Mouse (Mus musculus) kidney, adult 9 months (tissue): Measurements from ENCODE around the gene Wdr66.

Experiments used
- DNase-seq: peaks from one replicate; pipeline ENCODE4 v3.0.0; 2022

The Wdr66 gene

GRCm38 (mm10) chr5:123272927-123273326, 21.0 kb downstream of the Wdr66 start:
- no peak for DNase-seq

DNA sequence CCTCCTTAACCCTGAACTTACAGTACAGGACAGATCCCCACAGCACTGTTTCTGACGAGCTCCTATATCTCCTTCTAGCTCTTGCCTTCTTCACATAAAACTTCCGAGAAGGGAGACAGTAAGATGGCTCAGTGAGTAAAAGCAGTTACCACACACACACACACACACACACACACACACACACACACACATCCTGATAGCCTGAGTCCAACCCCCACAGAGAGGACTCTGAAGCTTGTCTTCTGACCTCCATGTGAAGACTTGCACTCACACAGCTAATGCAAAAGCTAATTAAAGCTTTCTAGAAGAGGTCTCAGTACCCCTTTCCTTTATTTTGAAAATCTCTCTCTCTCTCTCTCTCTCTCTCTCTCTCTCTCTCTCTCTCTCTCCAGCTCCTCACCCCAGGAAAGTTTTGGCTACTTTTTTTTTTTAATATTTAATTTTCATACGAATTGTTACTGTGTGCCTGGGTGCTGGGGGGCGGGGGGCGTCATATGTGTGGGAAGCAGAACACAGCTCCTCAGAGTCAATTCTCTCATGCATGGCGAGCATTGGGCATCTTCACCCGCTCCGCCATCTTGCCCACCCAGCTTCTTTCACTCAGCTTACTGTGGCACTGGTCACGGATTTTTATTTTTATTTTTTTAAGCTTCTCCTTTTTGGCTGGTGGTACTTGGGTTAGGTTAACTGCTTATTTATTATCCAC, 24.9 kb downstream of the Wdr66 start:
- DNase-seq: no peak

DNA sequence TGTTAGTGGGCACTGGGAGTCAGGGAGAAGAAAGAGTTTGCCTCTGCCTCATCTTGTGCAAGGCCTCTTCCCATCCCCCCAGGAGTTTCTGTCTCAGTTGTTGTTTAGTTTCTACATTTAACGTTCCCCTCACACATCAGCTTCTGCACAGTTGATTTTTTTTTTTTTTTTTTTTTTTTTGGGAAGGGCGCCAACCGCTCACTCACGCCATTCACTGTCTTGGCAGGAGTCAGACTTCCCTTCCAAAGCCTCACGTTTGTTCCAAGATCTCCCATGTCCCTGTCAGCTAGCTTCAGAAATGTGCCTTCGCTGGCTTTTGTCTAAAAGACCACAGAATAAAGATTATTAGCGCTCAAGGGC, 25.4 kb downstream of the Wdr66 start:
- DNase-seq: no peak

DNA sequence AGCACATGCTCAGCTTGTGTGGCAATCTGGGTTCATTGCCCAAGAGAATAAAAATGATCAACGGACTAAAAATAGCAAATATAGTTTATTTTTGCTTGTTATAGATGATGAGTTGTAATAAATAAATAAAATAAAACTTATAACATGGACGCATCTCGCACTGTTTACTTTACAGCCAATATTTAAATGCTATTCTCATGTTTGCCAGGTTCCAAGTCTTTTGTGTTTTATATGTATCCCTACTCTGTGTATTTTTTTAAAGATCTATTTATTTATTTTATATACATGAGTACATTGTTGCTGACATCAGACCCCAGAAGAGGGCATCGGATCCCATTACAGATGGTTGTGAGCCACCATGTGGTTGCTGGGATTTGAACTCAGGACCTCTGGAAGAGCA, 25.8 kb downstream of the Wdr66 start:
- DNase-seq: no peak

DNA sequence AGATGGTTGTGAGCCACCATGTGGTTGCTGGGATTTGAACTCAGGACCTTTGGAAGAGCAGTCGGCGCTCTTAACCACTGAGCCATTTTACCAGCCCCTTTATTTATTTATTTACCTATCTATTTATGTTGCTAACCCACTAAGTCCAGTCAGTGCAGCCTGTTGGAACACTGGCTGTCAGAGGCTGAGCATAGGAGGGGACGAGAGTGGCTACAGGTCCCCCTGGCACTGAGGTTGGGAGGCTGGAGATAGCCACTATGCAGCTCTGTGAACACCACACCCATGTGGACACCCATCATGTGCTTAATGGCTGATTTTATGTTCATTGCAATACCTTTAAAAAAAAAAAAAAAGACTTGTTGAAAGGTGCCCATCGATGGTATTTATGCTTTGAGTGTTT, 27.3 kb downstream of the Wdr66 start:
- no peak for DNase-seq

GRCm38 (mm10) chr5:123281336-123282136, 29.6 kb downstream of the Wdr66 start:
- DNase-seq: no peak

DNA sequence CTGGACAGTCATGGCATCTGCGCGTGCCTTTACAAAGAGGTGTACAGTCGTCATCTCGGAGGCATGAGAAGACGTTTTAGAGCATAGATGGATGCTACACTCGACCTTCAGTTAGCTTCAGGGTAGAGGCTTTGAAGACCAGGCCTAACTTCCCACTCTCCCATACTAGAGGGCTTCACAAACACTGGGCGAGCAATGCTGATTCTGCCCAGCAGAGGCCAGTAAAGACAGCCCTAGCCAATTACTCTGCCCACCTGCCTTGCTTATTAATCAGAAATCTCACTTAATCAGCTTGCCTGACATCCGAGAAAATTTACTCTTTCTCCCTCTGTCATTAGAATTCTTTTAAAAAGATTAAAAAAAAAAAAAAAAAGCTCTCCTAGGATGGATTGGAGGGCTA, 33.3 kb downstream of the Wdr66 start:
- DNase-seq: peak; percentile 65

DNA sequence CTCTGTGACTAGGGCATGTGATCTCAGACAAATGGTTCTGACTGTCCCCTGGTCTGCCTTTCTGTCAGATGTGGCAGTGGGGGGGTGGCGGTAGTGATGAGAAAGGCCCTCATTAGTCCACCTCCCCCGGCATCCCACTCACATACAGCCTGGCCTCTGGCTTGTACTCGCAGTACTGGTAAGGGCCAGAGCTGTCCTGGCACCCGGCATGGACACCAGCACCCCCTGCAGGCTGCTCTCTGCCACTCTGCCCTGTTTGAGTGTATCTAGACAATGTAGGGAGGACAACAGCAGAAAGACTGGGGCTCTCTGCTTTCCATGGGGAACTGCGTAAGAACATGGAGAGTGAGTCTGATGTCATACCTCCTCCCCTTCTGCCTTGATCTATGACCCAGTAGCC, 36.2 kb downstream of the Wdr66 start:
- peak; percentile 32 for DNase-seq

GRCm38 (mm10) chr5:123294653-123295052, 42.8 kb downstream of the Wdr66 start:
- no peak for DNase-seq

DNA sequence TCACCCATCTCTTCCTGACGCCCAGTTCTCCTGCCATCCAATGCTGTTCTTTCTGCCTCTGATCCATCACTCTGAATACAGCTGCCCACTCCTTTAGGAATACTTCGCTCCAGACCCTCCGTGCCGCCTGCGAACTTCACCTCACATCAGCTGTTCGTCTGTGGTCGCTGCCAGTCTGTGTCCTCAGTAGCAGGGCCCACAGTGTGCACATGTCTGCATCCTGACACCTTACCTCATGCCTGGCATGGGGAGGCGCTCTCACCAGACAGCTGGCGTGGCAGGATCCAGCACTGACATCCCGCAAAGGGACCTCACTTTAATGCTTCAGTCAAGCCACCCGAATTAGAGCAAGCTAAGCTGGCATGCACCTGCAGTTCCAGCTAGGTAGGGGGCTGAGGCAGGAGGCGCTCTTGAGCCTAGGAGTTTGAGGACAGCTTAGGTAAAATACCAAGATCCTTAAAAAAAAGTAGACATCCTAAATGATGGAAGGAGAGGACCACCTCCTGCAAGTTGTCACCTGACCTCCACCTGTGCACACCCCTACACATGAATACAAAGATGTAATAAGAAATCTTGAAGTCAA, 44.4 kb downstream of the Wdr66 start:
- peak; percentile 31 for DNase-seq

DNA sequence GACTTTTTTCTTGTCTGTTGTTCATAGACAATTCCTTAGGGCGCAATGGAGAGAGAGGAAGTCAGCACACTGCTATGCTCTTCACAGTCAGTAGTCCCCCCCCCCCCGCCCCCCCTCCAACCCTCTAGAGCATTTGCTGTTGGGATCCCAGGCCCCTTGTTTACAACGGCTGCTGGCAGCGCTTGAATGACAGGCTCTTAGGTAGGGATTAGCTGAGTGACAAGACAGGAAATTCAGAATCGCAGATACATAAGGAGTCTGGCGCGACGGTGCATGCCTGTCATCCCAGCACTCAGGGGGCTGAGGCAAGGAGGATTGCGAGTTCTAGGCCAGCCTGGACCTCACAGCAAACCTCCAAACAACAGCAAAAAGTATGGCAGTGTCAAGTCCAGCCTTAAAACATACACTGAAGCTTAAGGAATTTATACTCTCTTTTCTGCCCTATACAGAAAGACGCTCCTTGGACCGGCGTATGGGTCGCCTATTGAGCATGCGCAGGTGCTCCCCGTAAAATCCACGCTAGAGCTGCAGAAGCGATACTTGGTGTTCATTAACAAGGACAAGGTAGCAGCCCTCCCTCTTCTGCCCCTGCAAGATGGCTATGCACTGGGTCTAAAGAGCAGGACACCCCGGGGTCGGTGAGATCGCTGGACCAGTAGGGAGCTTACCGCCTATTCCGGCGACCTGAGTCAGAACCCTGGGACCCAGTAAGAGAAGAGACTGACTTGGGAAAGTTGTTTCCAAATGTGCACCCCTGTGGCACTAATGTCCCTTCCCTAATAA, 45.3 kb downstream of the Wdr66 start:
- peak; percentile 73 for DNase-seq

DNA sequence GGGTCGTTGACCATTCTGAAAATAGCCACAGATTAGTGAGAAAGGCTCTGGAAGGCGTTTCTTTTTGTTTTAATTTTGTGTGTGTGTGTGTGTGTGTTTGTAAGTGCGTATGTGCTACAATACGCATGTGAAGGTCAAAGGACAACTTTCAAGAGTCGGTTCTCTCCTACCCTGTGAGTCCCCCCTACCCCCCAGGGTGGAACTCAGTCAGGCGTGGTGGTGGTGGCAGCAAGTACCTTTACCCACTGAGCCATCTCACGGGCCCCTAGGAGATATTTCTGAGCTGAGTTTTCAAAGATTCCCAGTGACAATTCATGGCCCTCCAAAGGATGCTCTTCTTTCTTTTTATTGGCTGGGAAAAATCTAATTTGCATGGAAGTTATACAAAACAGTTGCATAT, 45.9 kb downstream of the Wdr66 start:
- peak; percentile 36 for DNase-seq

DNA sequence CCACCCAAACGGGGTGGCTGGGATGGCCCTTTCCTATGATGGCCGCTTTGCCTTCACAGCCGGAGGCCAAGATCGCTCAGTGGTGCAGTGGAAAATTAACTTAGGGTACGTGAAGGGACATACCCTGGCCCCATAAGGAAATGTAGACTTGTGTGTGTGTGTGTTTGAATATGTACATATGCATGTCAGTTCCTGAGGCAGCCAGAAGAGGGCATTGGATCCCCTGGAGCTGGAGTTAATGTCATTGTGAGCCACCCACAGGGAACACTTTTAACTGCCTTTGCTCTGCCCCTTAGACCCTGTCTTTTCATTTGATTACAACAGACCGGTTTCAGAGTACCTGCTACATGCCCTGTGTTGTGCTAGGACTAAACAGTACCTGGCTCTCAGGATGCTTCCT, 46.6 kb downstream of the Wdr66 start:
- DNase-seq: peak; percentile 59

DNA sequence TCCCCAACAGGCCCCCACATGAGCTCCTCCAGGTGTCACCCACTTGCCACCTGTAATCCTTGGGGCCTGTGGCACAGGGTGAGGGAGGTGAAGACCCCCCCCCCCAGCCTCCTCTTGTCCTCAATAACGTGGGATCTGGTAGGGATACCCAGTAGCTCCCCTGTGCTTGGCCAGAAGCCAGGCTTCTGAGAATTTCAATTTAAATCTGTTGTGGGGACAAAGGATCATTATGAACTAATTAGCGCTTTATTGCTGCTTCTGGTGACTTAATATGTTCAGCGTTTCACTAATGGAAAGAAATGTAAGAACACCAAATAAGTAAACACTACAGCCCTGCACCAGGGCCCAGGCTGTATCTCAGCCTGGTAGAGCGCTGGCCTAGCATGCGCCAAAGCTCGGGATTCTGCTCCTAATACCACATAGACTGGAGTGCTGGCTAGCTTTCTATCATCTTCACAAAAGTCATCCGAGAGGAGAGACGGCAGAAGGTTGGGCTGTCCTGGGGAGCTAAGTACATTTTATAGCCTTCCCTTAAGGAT, 48.7 kb downstream of the Wdr66 start:
- no peak for DNase-seq

DNA sequence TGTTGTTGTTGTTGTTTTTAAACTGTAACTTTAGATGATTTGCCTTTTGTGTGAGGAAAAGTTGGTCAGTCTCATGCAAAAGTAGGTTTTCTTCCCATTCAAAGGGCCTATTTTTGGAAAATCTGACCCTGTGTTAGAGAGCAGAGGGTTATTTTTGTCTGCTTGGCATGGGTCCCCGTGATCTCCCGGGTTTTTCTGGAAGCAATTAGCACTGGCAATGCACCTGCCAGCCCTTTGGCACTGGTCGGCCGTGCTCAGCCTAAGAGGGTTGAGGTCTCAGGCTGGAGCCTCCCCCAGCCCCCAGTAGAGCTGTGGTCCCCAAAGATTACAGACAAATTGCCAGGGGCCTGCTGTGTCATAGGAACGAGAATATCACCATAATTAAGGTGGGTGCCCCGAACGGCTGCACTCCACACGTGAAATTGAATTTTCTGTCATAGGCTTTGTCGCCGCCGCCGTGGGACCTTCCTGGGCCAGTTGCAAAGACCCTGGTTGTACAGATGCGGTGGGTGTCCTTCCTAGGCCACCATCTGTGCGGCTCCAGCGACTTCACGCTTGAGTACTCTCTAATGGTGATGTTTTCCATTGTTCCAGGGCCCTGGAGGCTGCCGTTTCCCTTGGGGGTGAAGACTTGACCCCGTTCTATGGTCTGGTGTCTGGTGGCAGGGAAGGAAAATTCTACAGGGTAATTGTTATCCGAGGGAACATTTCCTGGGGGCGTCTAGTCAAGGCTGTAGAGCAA, 50.0 kb downstream of the Wdr66 start:
- DNase-seq: no peak

GRCm38 (mm10) chr5:123307630-123308282, 55.9 kb downstream of the Wdr66 start:
- no peak for DNase-seq

DNA sequence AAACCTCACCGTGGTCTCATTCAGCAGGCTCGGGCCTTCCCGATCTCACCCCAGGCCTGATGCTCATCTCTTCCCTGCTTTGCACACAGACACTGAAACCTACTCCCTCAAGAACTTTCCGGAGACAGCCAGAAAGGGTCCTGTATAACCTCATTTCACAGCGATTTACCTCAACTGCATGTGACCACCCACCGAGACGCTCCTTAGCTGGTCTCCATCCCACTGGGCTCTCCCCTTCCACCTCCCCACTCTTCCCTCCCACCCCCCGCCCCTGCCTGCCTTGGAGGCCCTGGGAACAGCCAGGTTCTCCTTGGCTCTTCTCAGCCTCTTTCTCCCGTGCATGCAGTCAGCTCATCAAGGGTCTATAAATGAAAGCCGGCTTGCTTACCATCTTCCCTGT, 57.9 kb downstream of the Wdr66 start:
- DNase-seq: no peak

DNA sequence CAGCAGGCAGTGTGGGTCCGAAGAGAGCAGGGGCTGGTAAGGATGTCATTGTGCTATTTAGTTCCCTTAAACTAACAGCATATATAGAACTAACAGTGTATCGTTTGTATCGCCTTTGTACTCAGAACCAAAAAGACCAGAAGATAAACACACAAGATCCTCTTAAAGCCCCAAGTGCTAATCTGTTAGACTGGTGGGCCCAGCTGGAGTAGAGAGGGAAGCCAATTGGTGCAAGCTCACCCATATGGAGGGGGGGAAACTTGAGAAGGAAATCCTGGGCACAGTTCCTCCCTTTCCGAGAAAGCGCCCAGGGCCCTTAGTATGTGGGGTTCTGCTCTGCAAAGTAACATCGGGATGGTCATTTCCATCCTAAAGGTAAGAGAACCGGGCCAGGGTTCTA, 58.3 kb downstream of the Wdr66 start:
- DNase-seq: no peak

DNA sequence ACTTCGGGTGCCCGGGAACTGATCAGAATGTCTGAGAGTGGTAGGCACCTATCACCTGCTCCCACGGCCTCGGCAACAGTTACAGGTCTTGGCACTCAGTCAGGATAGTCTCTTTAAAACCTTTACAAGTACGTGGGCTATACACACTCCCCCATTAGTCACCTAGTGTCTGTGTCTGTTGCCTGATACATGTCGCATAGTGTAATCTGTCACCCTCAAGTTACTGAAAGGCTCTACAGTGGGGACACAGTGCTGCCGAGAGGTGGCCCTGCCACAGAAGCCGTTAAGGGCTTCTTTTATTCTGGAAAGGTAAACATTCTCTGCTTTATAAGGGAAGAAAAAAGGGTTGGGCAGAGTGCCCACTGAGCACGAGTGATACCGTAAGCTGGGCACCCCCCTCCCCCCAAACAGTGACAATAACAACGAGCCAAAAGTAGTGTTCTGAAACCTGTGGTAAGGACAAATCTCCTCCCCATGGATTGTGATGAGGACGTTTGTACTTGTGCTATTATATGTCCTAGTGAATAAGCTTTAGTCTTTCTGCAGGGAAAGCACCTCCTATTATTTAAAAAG, 61.2 kb downstream of the Wdr66 start:
- DNase-seq: no peak

DNA sequence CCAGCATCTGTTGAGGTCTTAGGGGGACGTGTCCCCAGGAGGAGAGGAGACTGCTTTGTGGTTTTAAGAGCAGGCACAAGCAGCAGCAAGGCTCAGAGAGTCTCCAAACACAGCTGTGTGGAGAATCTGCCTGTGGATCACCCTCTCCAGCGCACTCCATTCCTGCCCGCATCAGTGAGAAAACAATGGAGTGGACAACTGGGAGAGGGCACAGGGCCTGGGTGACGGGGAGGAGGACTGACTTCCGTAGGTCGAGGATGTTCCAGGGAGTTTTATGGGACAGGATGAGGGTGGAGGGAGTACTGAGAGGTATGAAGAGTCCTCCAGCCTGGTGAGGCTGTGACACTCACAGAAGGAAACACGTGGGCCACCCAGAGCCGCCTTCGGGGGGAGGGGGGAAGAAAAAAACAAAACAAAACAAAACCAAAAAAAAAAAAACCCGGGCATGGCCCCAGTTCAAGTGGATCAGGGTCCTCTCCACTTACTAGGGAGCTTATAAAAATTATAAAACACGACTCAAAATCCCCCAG, 62.0 kb downstream of the Wdr66 start:
- no peak for DNase-seq

DNA sequence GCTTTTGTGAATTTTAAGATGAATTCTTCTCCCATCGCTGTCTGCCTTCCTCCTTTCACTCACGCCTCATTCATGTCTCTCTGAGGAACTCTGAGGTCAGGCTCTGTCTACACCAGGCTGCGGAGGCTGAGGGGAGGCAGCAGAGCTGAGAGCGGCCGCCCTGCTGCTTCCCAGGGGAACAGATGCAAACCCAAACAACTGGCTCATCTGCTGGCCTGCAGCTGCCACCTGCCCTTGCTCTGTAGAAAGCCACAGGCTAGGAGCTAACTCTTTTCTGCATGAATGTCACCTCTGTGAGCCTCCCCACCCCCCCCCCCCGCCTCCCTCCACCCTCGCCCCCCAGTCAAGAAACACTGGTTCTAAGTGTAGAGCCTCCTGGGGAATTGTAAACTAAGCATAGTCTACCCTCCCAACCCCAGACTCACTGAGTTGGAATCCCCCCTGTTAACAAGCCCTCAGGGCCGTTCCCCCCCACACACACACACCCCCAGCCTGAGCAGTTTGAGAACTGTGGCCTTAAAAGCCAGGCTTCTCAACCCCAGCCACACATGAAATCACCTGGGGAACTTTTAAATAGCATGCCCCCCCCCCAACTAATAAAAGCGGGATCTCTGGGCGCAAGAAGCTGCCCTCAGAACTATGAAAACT, 63.4 kb downstream of the Wdr66 start:
- DNase-seq: no peak
